Mouse (Mus musculus): ENCODE data around the gene Eif2b2. TPM values are rescaled to one million over a fixed set of nuclear protein-coding genes. Genes with fewer than 3 reads are reported as not detected.

Eif2b2 gene
- polyA plus RNA-seq, 1 experiment from 2014 or later = 76.0 TPM

GRCm38 (mm10) chr12:85227227-85227626, 7.9 kb downstream of the Eif2b2 start:
- Histone ChIP-seq H3K4me3 (replicated peaks; ENCODE audit: low read depth, low read length) (no peak overlapping the region), H3K27ac (peak overlapping the region; percentile 47; the same call in 1 of the 2 replicates), H3K4me2 (ENCODE audit: low read length) (no peak overlapping the region), H3K27me3 (ENCODE audit: insufficient read depth, low read length) (no peaks in the 10 kb centered on the region), H3K36me3 (ENCODE audit: insufficient read depth, low read length) (peaks cover 38% of the 10 kb centered on the region), H3K4me1 (replicated peaks; ENCODE audit: insufficient read depth, low read length) (0 out of 2 replicates have a peak, but pooled peaks cover 9% of the 10 kb centered on the region), H3K9me3 (replicated peaks; ENCODE audit: low read length) (no peaks in the 10 kb centered on the region), H3K9ac (ENCODE audit: low read depth, low read length) (no peak overlapping the region)
- TF ChIP-seq CTCF (IDR thresholded peaks at IDR 0.05; ENCODE audit: low read depth) = no peak
- ATAC-seq (replicated peaks; ENCODE audit: low FRiP score, low read depth) = peak; percentile 79
- 22% methylated on average over 7 of the region's 7 CpGs for WGBS
- peak; percentile 84 for DNase-seq (ENCODE audit: low spot score)

- no peak for TF ChIP-seq CTCF (IDR thresholded peaks at IDR 0.05; ENCODE audit: low read depth)
- WGBS = 24% methylated on average over 15 of the region's 15 CpGs
- H3K4me1 ChIP-seq (replicated peaks; ENCODE audit: insufficient read depth, low read length) = 0 out of 2 replicates have a peak, but pooled peaks cover 9% of the 10 kb centered on the region
- no peaks in the 10 kb centered on the region for H3K27me3 ChIP-seq (ENCODE audit: insufficient read depth, low read length)
- H3K4me3 ChIP-seq (replicated peaks; ENCODE audit: low read depth, low read length) = no peak overlapping the region
- H3K36me3 ChIP-seq (ENCODE audit: insufficient read depth, low read length) = peaks cover 34% of the 10 kb centered on the region
- peak overlapping the region; percentile 47 for H3K27ac ChIP-seq
- no peaks in the 10 kb centered on the region for H3K9me3 ChIP-seq (replicated peaks; ENCODE audit: low read length)
- ATAC-seq (replicated peaks; ENCODE audit: low FRiP score, low read depth) (no peak), DNase-seq (ENCODE audit: low spot score) (peak; percentile 78)
- no peak overlapping the region; the same call in 1 of the 2 replicates for H3K4me2 ChIP-seq (ENCODE audit: low read length)
- no peak overlapping the region for H3K9ac ChIP-seq (ENCODE audit: low read depth, low read length)
Observed at GRCm38 (mm10) chr12:85227876-85228599, 8.8 kb downstream of the Eif2b2 start.

GRCm38 (mm10) chr12:85233376-85234358, 14.4 kb downstream of the Eif2b2 start:
- no peaks in the 10 kb centered on the region for H3K9me3 ChIP-seq (replicated peaks; ENCODE audit: low read length)
- H3K36me3 ChIP-seq (ENCODE audit: insufficient read depth, low read length) = peaks cover 7% of the 10 kb centered on the region; the same call in 1 of the 2 replicates
- no peak overlapping the region for H3K4me2 ChIP-seq (ENCODE audit: low read length)
- no peak overlapping the region for H3K9ac ChIP-seq (ENCODE audit: low read depth, low read length)
- no peak for TF ChIP-seq CTCF (IDR thresholded peaks at IDR 0.05; ENCODE audit: low read depth)
- H3K27me3 ChIP-seq (ENCODE audit: insufficient read depth, low read length) = no peaks in the 10 kb centered on the region
- H3K4me3 ChIP-seq (replicated peaks; ENCODE audit: low read depth, low read length) = no peak overlapping the region
- WGBS = 47% methylated on average over 21 of the region's 21 CpGs
- DNase-seq (ENCODE audit: low spot score) (peak; percentile 74), ATAC-seq (replicated peaks; ENCODE audit: low FRiP score, low read depth) (0 out of 2 replicates have a peak, but pooled peaks have one; percentile 37)
- H3K27ac ChIP-seq = peak overlapping the region; percentile 25; the same call in 1 of the 2 replicates
- no peaks in the 10 kb centered on the region for H3K4me1 ChIP-seq (replicated peaks; ENCODE audit: insufficient read depth, low read length)

- Histone ChIP-seq H3K9me3 (replicated peaks; ENCODE audit: low read length) (no peaks in the 10 kb centered on the region), H3K27me3 (ENCODE audit: insufficient read depth, low read length) (no peaks in the 10 kb centered on the region), H3K27ac (no peak overlapping the region), H3K4me3 (replicated peaks; ENCODE audit: low read depth, low read length) (no peak overlapping the region), H3K4me2 (ENCODE audit: low read length) (no peak overlapping the region), H3K36me3 (ENCODE audit: insufficient read depth, low read length) (peaks cover 7% of the 10 kb centered on the region; the same call in 1 of the 2 replicates), H3K9ac (ENCODE audit: low read depth, low read length) (no peak overlapping the region), H3K4me1 (replicated peaks; ENCODE audit: insufficient read depth, low read length) (no peaks in the 10 kb centered on the region)
- no peak for TF ChIP-seq CTCF (IDR thresholded peaks at IDR 0.05; ENCODE audit: low read depth)
- WGBS = 27% methylated on average over 5 of the region's 5 CpGs
- ATAC-seq (replicated peaks; ENCODE audit: low FRiP score, low read depth) (no peak), DNase-seq (ENCODE audit: low spot score) (peak; percentile 32)
Observed at GRCm38 (mm10) chr12:85237553-85237952, 18.3 kb downstream of the Eif2b2 start.

GRCm38 (mm10) chr12:85252083-85252482, 32.8 kb downstream of the Eif2b2 start:
- no peaks in the 10 kb centered on the region for H3K27me3 ChIP-seq (ENCODE audit: insufficient read depth, low read length)
- H3K9me3 ChIP-seq (replicated peaks; ENCODE audit: low read length) = no peaks in the 10 kb centered on the region
- no peak for DNase-seq (ENCODE audit: low spot score)
- no peaks in the 10 kb centered on the region for H3K36me3 ChIP-seq (ENCODE audit: insufficient read depth, low read length)
- H3K27ac ChIP-seq = no peak overlapping the region
- no peak overlapping the region for H3K9ac ChIP-seq (ENCODE audit: low read depth, low read length)
- TF ChIP-seq CTCF (IDR thresholded peaks at IDR 0.05; ENCODE audit: low read depth) = no peak
- H3K4me3 ChIP-seq (replicated peaks; ENCODE audit: low read depth, low read length) = no peak overlapping the region
- no peak for ATAC-seq (replicated peaks; ENCODE audit: low FRiP score, low read depth)
- no peaks in the 10 kb centered on the region; the same call in 1 of the 2 replicates for H3K4me1 ChIP-seq (replicated peaks; ENCODE audit: insufficient read depth, low read length)
- no peak overlapping the region for H3K4me2 ChIP-seq (ENCODE audit: low read length)
- 76% methylated on average over 3 of the region's 3 CpGs for WGBS

Measured in kidney, postnatal 0 days (tissue).